Mouse (Mus musculus): Measurements from ENCODE around the gene Lpp.

Gene Lpp

GRCm38 (mm10) chr16:24807565-24807964 is 414.3 kb downstream of the Lpp start:
- DNase-seq (ENCODE audit: low read depth), result no peak

- DNase-seq (ENCODE audit: low read depth), result no peak
Observed at GRCm38 (mm10) chr16:24809811-24810210, 416.5 kb downstream of the Lpp start.

- DNase-seq (ENCODE audit: low read depth), result no peak
Observed at GRCm38 (mm10) chr16:24816621-24817020, 423.3 kb downstream of the Lpp start.

- DNase-seq (ENCODE audit: low read depth), result no peak
Observed at GRCm38 (mm10) chr16:24817381-24817780, 424.1 kb downstream of the Lpp start.

GRCm38 (mm10) chr16:24819127-24819526 is 425.8 kb downstream of the Lpp start:
- DNase-seq (ENCODE audit: low read depth), result no peak

- no peak for DNase-seq (ENCODE audit: low read depth)
Observed at GRCm38 (mm10) chr16:24822182-24822875, 429.0 kb downstream of the Lpp start.

GRCm38 (mm10) chr16:24822918-24823317 is 429.6 kb downstream of the Lpp start:
- DNase-seq (ENCODE audit: low read depth), result no peak

GRCm38 (mm10) chr16:24826390-24826789 is 433.1 kb downstream of the Lpp start:
- peak; percentile 14 for DNase-seq (ENCODE audit: low read depth)

- no peak for DNase-seq (ENCODE audit: low read depth)
Observed at GRCm38 (mm10) chr16:24828207-24828803, 435.0 kb downstream of the Lpp start.

- no peak for DNase-seq (ENCODE audit: low read depth)
Observed at GRCm38 (mm10) chr16:24829860-24830259, 436.6 kb downstream of the Lpp start.

DNA sequence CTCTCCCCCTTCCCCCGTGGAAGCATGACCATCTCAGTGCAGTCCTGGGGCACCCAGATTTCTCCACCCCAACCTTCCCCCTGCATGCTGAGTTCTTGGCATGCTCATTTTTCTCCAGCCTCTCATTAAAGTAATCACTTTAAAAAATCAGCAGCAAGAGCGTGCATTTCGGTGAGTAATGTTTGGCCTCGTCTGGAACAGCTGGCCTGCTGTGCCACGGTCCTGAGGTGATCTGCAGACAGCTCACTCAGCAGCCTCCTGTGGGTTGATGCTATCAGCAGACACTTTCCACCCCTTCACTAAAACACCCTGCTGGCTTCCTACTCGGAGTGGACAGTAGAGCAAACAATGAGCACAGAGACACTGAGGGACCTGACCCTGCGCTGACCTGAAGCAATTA is 437.6 kb downstream of the Lpp start:
- DNase-seq (ENCODE audit: low read depth), result no peak

- DNase-seq (ENCODE audit: low read depth), result no peak
Observed at GRCm38 (mm10) chr16:24833221-24833620, 439.9 kb downstream of the Lpp start.

- no peak for DNase-seq (ENCODE audit: low read depth)
Observed at GRCm38 (mm10) chr16:24834536-24834935, 441.2 kb downstream of the Lpp start.

DNA sequence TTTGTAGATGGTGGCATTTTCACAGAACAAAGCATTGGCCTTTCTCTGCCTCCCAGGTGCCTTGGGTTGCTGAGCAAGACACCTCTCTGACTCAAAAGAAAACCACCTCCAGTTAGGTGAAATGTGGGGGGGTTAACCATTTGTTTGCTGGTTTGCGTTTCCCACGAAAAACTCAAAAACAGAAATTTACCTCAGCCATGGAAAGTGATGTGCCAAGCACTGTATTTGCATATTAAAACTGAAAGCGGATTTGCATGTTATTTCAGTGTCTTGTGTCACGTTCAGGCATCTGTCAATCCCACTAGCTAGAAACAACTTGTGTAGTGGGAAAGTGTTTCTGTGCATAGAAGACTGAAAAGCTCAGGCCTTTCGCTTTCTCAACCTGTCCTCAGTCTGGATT is 443.2 kb downstream of the Lpp start:
- DNase-seq (ENCODE audit: low read depth), result peak; percentile 59

DNA sequence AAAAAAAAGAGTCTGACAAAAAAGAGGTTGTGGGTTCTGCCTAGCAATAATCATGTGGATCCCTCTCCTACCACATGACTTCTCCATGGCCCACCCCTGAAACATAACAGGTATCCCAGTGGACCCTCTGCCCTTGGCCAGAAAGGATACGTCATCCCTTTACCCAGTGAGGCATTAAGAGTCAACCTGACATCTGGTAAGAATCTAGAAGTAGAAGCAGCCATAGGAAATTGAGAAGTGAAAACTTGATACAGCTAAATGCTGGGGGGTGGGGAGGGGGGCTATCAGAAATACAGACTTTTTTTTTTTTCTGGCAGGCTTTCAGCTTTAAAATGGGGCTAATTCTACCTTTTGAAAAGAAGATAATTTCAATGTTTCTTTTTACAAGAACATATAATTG is 445.7 kb downstream of the Lpp start:
- DNase-seq (ENCODE audit: low read depth), result no peak

DNA sequence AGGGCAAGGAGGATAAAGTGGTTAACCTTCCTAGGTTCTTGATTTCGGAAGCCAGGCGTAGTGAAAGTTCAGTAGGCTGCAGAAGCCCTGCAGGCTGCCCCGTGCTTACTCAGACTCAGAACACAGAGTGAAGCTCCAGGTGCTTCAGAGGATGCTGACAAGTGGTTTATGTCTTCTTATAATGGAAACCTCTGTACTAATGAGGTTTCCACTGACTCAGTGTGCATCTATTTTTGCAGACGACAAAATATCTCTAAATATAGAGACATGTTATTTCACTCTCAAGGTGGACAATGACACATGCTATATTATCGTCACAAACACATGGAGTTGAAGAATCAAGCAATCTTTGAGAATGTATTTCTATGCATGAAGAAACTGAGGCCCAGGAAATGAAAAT is 446.8 kb downstream of the Lpp start:
- no peak for DNase-seq (ENCODE audit: low read depth)

DNA sequence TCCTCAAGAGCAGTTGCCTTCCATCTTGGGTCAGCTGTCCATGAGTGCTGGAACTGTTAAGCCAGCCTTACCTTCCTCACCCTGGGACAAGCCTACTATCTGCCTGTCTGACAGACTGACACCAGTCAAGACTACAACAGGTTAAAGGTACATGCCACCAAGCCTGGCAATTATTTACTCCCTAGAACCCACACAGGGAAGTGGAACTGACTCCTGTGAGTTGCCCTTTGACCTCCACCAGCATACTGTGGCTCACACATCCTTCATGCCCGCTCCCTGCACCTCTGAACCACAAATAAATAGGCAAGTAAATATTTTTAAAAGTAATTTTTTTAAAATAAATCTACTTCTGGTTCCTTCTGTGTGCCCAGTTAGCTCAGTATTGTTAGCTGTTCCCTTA is 452.8 kb downstream of the Lpp start:
- no peak for DNase-seq (ENCODE audit: low read depth)

- DNase-seq (ENCODE audit: low read depth), result peak; percentile 12
Observed at GRCm38 (mm10) chr16:24859509-24860140, 466.3 kb downstream of the Lpp start.

DNA sequence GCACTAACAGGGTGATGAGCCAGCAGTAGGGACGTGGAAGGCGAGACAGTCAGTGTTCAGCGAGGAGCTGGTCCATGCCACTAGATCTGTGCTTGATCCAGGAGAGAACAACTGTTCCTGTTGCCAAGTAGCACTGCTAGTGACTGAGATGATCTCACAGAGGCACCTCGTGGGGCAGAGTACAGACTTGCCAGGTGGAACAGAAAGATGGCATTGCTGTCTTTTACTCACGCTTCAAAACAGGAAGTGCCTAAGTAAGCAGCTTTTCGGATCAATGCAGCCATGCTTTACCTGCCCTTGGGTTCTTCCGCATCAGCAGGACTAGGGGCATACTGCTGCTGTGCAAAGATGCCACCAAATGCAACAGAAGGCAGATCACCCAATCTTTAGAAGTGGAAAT is 467.1 kb downstream of the Lpp start:
- DNase-seq (ENCODE audit: low read depth), result peak; percentile 44

- DNase-seq (ENCODE audit: low read depth), result peak; percentile 12
Observed at GRCm38 (mm10) chr16:24861374-24861773, 468.1 kb downstream of the Lpp start.

GRCm38 (mm10) chr16:24874235-24874634 is 480.9 kb downstream of the Lpp start:
- DNase-seq (ENCODE audit: low read depth), result peak; percentile 70

DNA sequence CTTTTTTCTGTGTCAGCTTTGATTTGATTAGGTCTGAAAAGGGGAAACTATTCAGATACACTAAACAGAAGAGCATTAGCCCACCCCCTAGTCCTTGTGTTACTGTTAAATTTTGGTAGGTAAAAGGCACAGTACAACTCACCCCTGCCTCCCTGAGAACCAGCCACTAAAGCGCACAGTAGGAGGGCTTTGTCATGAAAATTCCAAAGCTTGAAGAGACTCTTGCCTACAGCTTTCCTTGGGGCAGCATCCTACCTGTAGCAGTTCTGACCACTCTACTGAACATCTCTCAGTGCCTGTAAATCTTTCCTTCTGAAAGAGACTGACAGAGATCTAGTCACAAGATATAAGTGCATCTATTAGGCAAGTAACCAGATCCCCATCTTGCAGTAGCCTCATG is 482.4 kb downstream of the Lpp start:
- no peak for DNase-seq (ENCODE audit: low read depth)

DNA sequence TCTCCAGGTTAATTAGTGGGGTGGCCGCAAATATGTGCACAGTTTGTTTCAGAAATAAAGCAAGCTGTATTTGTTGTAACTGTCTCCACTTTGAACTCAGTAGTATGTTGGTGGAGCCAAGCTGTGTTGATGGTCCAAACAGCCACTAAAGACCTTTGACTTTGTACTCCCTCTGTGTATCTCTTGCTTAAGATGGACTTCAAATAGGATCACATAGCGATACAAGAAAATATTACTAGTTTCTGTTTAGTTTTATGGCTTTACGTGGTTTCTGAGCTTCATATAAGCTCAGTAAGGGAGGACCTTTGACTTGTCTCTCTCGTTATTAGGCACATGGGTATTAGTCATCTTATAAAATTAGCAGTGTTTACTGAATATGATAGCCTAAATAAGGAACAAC is 485.7 kb downstream of the Lpp start:
- no peak for DNase-seq (ENCODE audit: low read depth)

- no peak for DNase-seq (ENCODE audit: low read depth)
Observed at GRCm38 (mm10) chr16:24880698-24881097, 487.4 kb downstream of the Lpp start.

Data from induced T-regulatory cell, adult 2 months (primary cell).